Mouse (Mus musculus): ENCODE data around the gene Pomt2.

GRCm38 (mm10) chr12:87138768-87139167 lies 9.0 kb downstream of the Pomt2 start:
- TF ChIP-seq POLR2A (IDR thresholded peaks at IDR 0.05; ENCODE audit: control insufficient read depth, low read depth, low read length): no peak
- TF ChIP-seq CTCF (IDR thresholded peaks at IDR 0.05; ENCODE audit: control insufficient read depth, insufficient read depth, insufficient replicate concordance, low read depth, low read length): no peak

Data from testis, adult 2 months (tissue).